Mouse (Mus musculus) embryonic facial prominence, embryonic 14.5 days (tissue): ENCODE data around the gene Reep3. TPM values are rescaled to one million over a fixed set of nuclear protein-coding genes. Genes with fewer than 3 reads are reported as not detected.
A peak's percentile ranks its signal among the peaks of the same experiment; 100 is the strongest.

ENCODE experiments used
- ATAC-seq: fragments of 200-750 bp; cut with Nextera tagmentation; 2 replicates; pipeline ENCODE4 v1.8.0; 2017; ENCODE audit warnings: low read depth, moderate number of reproducible peaks, moderate TSS enrichment
- DNase-seq: peaks from one replicate; pipeline ENCODE4 v3.0.0-alpha.2; 2015; ENCODE audit warnings: low spot score
- H3K27ac ChIP-seq: fragments of 300-500 bp; sonication (generic); replicated peaks from 2 replicates; pipeline ENCODE4 v1.5.1; 2014; ENCODE audit warnings: low read depth, mild to moderate bottlenecking, low read length, moderate library complexity
- H3K27me3 ChIP-seq: fragments of 300-500 bp; sonication (generic); replicated peaks from 2 replicates; pipeline ENCODE4 v1.6.1; 2014; ENCODE audit warnings: low read length; ENCODE audit not compliant: control insufficient read depth, insufficient read depth
- H3K36me3 ChIP-seq: fragments of 300-500 bp; sonication (generic); 2 replicates; pipeline ENCODE4 v1.6.1; 2014; ENCODE audit warnings: low read length, mixed read lengths; ENCODE audit not compliant: control insufficient read depth, insufficient read depth
- H3K4me1 ChIP-seq: fragments of 300-500 bp; sonication (generic); 2 replicates; pipeline ENCODE4 v1.6.1; 2014; ENCODE audit warnings: antibody characterized with exemption, low read length; ENCODE audit not compliant: control insufficient read depth, insufficient read depth
- H3K4me2 ChIP-seq: fragments of 300-500 bp; sonication (generic); 2 replicates; pipeline ENCODE4 v1.6.1; 2014; ENCODE audit warnings: low read depth, mild to moderate bottlenecking, low read length, moderate library complexity, mixed read lengths
- H3K4me3 ChIP-seq: fragments of 300-500 bp; sonication (generic); 2 replicates; pipeline ENCODE4 v1.5.1; 2014; ENCODE audit warnings: low read depth, mild to moderate bottlenecking, low read length
- H3K9ac ChIP-seq: fragments of 300-500 bp; sonication (generic); 2 replicates; pipeline ENCODE4 v1.6.1; 2014; ENCODE audit warnings: low read depth, mild to moderate bottlenecking, low read length, moderate library complexity, mixed read lengths
- H3K9me3 ChIP-seq: fragments of 300-500 bp; sonication (generic); 2 replicates; pipeline ENCODE4 v1.6.1; 2016; ENCODE audit warnings: low read length; ENCODE audit not compliant: control insufficient read depth
- WGBS: fragments of 180-500 bp; shearing (Covaris S2); extraction: QIAGEN DNeasy Blood & Tissue Kit; methylation state at CpG from one replicate; pipeline ENCODE4 v1.1.7; 2014; 5-methylcytosine and 5-hydroxymethylcytosine counted together
- polyA plus RNA-seq: library from polyadenylated mRNA; unstranded; fragments of >200 nt; fragmentation: Nextera tagmentation; extraction: Ambion mirVana; gene quantifications from 2 replicates; pipeline ENCODE4 v1.2.1, GENCODE M21; 2014

Gene Reep3
- polyA plus RNA-seq, 1 experiment from 2014 or later, result 39.6 TPM

DNA sequence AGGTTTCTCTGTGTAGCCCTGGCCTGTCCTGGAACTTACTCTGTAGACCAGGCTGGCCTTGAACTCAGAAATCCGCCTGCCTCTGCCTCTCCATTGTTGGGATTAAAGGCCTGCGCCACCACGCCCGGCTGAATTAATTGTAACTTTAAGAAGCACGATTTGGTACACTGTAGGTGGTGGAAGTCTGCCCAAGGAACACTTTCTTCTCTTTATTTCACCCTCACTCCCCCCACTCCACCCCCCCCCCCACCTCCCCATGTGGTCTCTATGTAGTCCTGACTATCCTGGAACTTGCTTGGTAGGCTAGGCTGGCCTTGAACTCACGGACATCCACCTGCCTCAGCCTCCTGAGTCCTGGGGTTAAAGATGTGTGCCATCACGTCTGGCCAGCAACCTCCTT is 47.1 kb downstream of the Reep3 start:
- DNase-seq (no peak), ATAC-seq (no peak)
- Histone ChIP-seq H3K9ac (no peak overlapping the region), H3K9me3 (no peaks in the 10 kb centered on the region), H3K36me3 (no peaks in the 10 kb centered on the region), H3K27me3 (no peaks in the 10 kb centered on the region), H3K4me3 (no peak overlapping the region), H3K4me1 (peaks cover 47% of the 10 kb centered on the region), H3K4me2 (no peak overlapping the region), H3K27ac (no peak overlapping the region)
- 96% methylated on average over 7 of the region's 7 CpGs for WGBS

GRCm38 (mm10) chr10:67048871-67049615 is 47.7 kb downstream of the Reep3 start:
- peaks cover 47% of the 10 kb centered on the region for H3K4me1 ChIP-seq

DNA sequence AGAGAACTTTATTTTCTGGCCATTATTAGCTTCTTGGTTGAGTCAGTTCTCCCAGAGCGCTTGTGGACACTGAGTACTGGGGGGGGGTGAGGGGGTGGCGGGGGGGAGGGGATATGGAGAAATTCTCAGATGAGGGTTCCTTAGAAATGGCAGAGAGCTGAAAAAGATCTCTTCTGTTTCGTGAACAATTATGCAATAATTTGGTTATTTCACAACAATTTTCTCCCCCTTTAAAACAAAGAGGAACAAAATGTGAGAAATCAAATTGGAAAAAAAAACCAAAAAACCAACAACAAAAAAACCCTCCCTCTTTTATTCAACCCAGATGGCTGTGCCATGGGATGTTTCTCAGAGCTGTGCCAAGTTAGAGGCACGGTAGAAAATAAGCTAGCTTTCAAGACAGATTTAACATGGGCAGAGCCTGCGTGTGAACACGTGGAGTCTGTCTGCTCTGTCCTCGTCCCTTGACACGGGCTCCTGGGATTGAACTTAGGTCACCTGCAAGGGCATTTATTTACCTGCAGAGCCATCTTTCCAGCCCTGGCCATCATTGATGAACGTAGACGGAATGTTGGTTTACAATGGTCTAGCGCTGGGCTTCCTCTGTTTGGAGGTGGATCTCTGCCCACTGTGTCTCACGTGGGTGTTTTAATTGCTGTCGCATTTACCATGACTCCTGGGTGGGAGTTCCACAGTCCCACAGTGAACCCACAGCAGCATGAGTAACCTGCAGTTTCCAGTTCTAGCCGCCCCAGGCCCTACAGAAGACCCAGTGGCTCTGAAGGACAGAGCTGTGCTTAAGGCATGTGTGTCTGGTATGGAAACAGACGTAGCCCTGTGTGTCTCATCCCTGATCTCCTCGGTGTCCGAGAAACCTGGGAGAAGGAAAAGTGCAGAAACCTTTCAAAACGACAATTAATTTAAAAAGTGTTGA is 48.8 kb downstream of the Reep3 start:
- H3K4me3 ChIP-seq, result no peak overlapping the region
- peak overlapping the region; percentile 28; the same call in 1 of the 2 replicates for H3K27ac ChIP-seq
- H3K9me3 ChIP-seq, result no peaks in the 10 kb centered on the region
- DNase-seq, result peak; percentile 68
- H3K9ac ChIP-seq, result no peak overlapping the region
- ATAC-seq, result no peak
- 0 out of 2 replicates have a peak, but pooled peaks cover 3% of the 10 kb centered on the region for H3K36me3 ChIP-seq
- no peak overlapping the region for H3K4me2 ChIP-seq
- H3K27me3 ChIP-seq, result no peaks in the 10 kb centered on the region
- peaks cover 40% of the 10 kb centered on the region for H3K4me1 ChIP-seq
- WGBS, result 65% methylated on average over 18 of the region's 18 CpGs

More at GRCm38 (mm10) chr10:67048871-67049615, 47.7 kb downstream of the Reep3 start:
- Histone ChIP-seq H3K36me3 (no peaks in the 10 kb centered on the region), H3K27ac (no peak overlapping the region), H3K9me3 (no peaks in the 10 kb centered on the region), H3K27me3 (no peaks in the 10 kb centered on the region), H3K9ac (no peak overlapping the region), H3K4me3 (no peak overlapping the region), H3K4me2 (no peak overlapping the region)
- ATAC-seq (no peak), DNase-seq (no peak)
- 85% methylated on average over 13 of the region's 13 CpGs for WGBS

- peaks cover 21% of the 10 kb centered on the region for H3K4me1 ChIP-seq
- H3K36me3 ChIP-seq, result 0 out of 2 replicates have a peak, but pooled peaks cover 3% of the 10 kb centered on the region
- H3K4me3 ChIP-seq, result no peak overlapping the region
- ATAC-seq (peak; percentile 60; the same call in 1 of the 2 replicates), DNase-seq (peak; percentile 80)
- no peak overlapping the region for H3K27ac ChIP-seq
- no peaks in the 10 kb centered on the region for H3K27me3 ChIP-seq
- WGBS, result 28% methylated on average over 12 of the region's 12 CpGs
- H3K9me3 ChIP-seq, result no peaks in the 10 kb centered on the region
- peak overlapping the region; percentile 8; the same call in 1 of the 2 replicates for H3K4me2 ChIP-seq
- no peak overlapping the region for H3K9ac ChIP-seq
Measured at GRCm38 (mm10) chr10:67045192-67045899, 51.4 kb downstream of the Reep3 start.

GRCm38 (mm10) chr10:67044346-67044745 is 52.4 kb downstream of the Reep3 start:
- Histone ChIP-seq H3K27ac (no peak overlapping the region), H3K36me3 (0 out of 2 replicates have a peak, but pooled peaks cover 3% of the 10 kb centered on the region), H3K4me3 (no peak overlapping the region), H3K4me2 (no peak overlapping the region), H3K9me3 (no peaks in the 10 kb centered on the region), H3K9ac (no peak overlapping the region), H3K27me3 (no peaks in the 10 kb centered on the region), H3K4me1 (peaks cover 21% of the 10 kb centered on the region)
- DNase-seq (no peak), ATAC-seq (no peak)
- WGBS, result 63% methylated on average over 5 of the region's 5 CpGs

DNA sequence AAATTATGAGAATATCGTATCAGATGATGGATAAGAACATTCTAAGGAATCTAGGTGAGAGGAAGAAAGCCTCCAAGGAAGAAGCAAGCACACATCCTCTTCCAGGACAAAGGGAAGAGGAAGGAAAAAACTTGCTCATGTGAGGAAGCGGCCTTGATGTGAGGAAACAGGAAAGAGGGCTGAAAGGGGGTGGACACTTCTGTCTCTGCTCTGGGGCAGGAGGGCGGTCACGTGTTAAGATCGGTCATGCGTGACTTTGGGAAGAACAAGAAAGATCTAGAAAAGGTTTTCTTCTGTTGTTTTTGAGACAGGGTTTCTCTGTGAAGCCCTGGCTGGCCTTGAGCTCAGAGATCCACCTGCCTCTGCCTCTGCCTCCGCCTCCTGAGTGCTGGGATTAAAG is 53.5 kb downstream of the Reep3 start:
- no peak overlapping the region for H3K27ac ChIP-seq
- DNase-seq, result no peak
- no peak overlapping the region for H3K4me2 ChIP-seq
- H3K4me3 ChIP-seq, result no peak overlapping the region
- H3K4me1 ChIP-seq, result peaks cover 13% of the 10 kb centered on the region
- no peak overlapping the region for H3K9ac ChIP-seq
- ATAC-seq, result no peak
- no peaks in the 10 kb centered on the region for H3K9me3 ChIP-seq
- 0 out of 2 replicates have a peak, but pooled peaks cover 3% of the 10 kb centered on the region for H3K36me3 ChIP-seq
- 84% methylated on average over 7 of the region's 7 CpGs for WGBS
- no peaks in the 10 kb centered on the region for H3K27me3 ChIP-seq

DNA sequence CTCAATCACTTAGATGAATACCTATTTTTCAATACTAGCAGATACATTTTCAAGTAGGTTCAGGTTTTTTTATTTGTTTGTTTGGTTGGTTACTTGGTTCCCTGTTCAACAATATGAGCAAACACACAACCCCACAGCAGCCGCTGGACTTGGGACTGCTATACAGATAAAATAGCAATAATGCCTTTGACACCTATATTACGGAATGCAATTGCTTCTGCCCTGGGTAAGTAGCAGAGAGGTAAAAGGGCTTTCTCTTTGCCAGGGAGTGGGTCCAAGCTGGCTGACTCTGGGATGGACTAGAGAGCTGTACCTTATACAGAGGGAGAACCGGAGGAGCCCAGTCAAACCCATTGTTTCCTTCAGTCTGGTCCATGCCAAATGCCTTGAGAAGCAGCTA is 56.3 kb downstream of the Reep3 start:
- Histone ChIP-seq H3K36me3 (0 out of 2 replicates have a peak, but pooled peaks cover 3% of the 10 kb centered on the region), H3K4me1 (peaks cover 3% of the 10 kb centered on the region), H3K4me2 (no peak overlapping the region), H3K27ac (no peak overlapping the region), H3K27me3 (no peaks in the 10 kb centered on the region), H3K9ac (no peak overlapping the region), H3K9me3 (no peaks in the 10 kb centered on the region), H3K4me3 (no peak overlapping the region)
- WGBS, result 95% methylated on average over 3 of the region's 3 CpGs
- no peak for DNase-seq
- ATAC-seq, result no peak

- no peak overlapping the region for H3K4me2 ChIP-seq
- H3K4me1 ChIP-seq, result no peaks in the 10 kb centered on the region; the same call in 1 of the 2 replicates
- H3K36me3 ChIP-seq, result 0 out of 2 replicates have a peak, but pooled peaks cover 7% of the 10 kb centered on the region
- H3K27me3 ChIP-seq, result no peaks in the 10 kb centered on the region
- ATAC-seq (peak; percentile 15; the same call in 1 of the 2 replicates), DNase-seq (peak; percentile 45)
- no peak overlapping the region for H3K9ac ChIP-seq
- H3K9me3 ChIP-seq, result no peaks in the 10 kb centered on the region
- 48% methylated on average over 17 of the region's 17 CpGs for WGBS
- no peak overlapping the region for H3K4me3 ChIP-seq
- H3K27ac ChIP-seq, result no peak overlapping the region
Measured at GRCm38 (mm10) chr10:67039001-67039400, 57.7 kb downstream of the Reep3 start.
